Mouse (Mus musculus): ENCODE data around the gene Brk1. TPM values are rescaled to one million over a fixed set of nuclear protein-coding genes. Genes with fewer than 3 reads are reported as not detected.

The Brk1 gene
- total RNA-seq, 4 experiments from 2014 or later = 217 to 234 (median 227) TPM

GRCm38 (mm10) chr6:113659648-113660491 is 55.3 kb downstream of the Brk1 start:
- no peak for DNase-seq (ENCODE audit: low spot score in 2 of 2)

GRCm38 (mm10) chr6:113660492-113661352 is 56.1 kb downstream of the Brk1 start:
- no peak for DNase-seq (ENCODE audit: low spot score in 2 of 2)

GRCm38 (mm10) chr6:113661353-113662241 is 57.0 kb downstream of the Brk1 start:
- DNase-seq (ENCODE audit: low spot score in 2 of 2) = peak in 1 of 2 experiments; percentile 27

GRCm38 (mm10) chr6:113662964-113663700 is 58.6 kb downstream of the Brk1 start:
- DNase-seq (ENCODE audit: low spot score in 2 of 2) = no peak

GRCm38 (mm10) chr6:113664305-113664704 is 59.7 kb downstream of the Brk1 start:
- DNase-seq (ENCODE audit: low spot score in 2 of 2) = no peak

Other genes with a start within 250 kb of the Brk1 start
- 10 to 100 TPM; 47.4 to 50.1 (median 47.8) TPM for gene Tada3, start 226.9 kb upstream of the Brk1 start, total RNA-seq (2022)
- gene Arpc4, start 226.7 kb upstream of the Brk1 start, total RNA-seq (2022) = 100 to 1,000 TPM; 246 to 271 (median 263) TPM
- 10 to 100 TPM in 3 of 4 experiments, 1 to 10 TPM in 1; 8.6 to 13.9 (median 11.8) TPM for gene Ttll3, start 215.5 kb upstream of the Brk1 start, total RNA-seq (2022)
- gene Rpusd3, start 185.4 kb upstream of the Brk1 start, total RNA-seq (2022) = 10 to 100 TPM; 16.0 to 22.1 (median 18.1) TPM
- not detected for gene Cidec, start 169.0 kb upstream of the Brk1 start, total RNA-seq (2022)
- 10 to 100 TPM; 34.5 to 43.5 (median 39.4) TPM for gene Jagn1, start 162.2 kb upstream of the Brk1 start, total RNA-seq (2022)
- under 1 TPM; 0.24 to 0.74 (median 0.58) TPM for gene Il17re, start 146.3 kb upstream of the Brk1 start, total RNA-seq (2022)
- gene Il17rc, start 133.3 kb upstream of the Brk1 start, total RNA-seq (2022) = 1 to 10 TPM; 5.2 to 8.3 (median 5.6) TPM
- gene Creld1, start 121.5 kb upstream of the Brk1 start, total RNA-seq (2022) = 100 to 1,000 TPM in 3 of 4 experiments, 10 to 100 TPM in 1; 99.3 to 110 (median 105) TPM
- gene Prrt3, start 102.8 kb upstream of the Brk1 start, total RNA-seq (2022) = 10 to 100 TPM; 49.5 to 55.2 (median 53.5) TPM
- gene Emc3, start 73.1 kb upstream of the Brk1 start, total RNA-seq (2022) = 10 to 100 TPM; 67.2 to 73.2 (median 69.3) TPM
- gene Fancd2, start 73.1 kb upstream of the Brk1 start, total RNA-seq (2022) = 1 to 10 TPM; 1.7 to 3.3 (median 2.5) TPM
- under 1 TPM in 1 of 4 experiments, not detected in 3; 0.36 TPM for gene Fancd2os, start 4.1 kb upstream of the Brk1 start, total RNA-seq (2022)
- gene Vhl, start 19.2 kb downstream of the Brk1 start, total RNA-seq (2022) = 10 to 100 TPM; 38.6 to 49.8 (median 41.2) TPM
- gene Irak2, start 33.7 kb downstream of the Brk1 start, total RNA-seq (2022) = 10 to 100 TPM; 20.9 to 28.8 (median 24.0) TPM
- 10 to 100 TPM; 70.4 to 85.5 (median 78.8) TPM for gene Tatdn2, start 92.3 kb downstream of the Brk1 start, total RNA-seq (2022)
- not detected for gene Ghrl, start 115.1 kb downstream of the Brk1 start, total RNA-seq (2022)
- gene Sec13, start 136.0 kb downstream of the Brk1 start, total RNA-seq (2022) = 10 to 100 TPM; 62.3 to 72.8 (median 68.6) TPM